Mouse (Mus musculus): ENCODE measurements around the gene Slc7a6.

The Slc7a6 gene

DNA sequence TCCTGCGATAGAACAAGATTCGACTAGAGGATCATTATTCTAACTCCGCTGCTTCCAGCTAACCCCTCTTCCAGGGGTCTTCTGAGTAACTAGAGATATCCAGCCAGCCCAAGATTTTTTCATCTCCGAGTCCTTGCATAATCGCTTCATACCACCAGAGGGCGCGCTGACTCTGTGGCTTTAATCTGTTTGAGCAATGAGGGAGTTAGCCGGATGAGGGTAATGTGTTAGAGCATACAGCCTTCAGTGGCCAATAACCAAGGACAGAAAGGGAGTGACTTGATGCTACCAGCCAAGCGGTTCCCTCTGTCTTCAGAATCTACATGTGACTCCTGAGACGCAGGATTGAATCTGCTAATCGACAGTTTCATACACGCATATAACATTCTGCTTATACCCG lies 27.9 kb upstream of the Slc7a6 start:
- DNase-seq: peak; percentile 89

DNA sequence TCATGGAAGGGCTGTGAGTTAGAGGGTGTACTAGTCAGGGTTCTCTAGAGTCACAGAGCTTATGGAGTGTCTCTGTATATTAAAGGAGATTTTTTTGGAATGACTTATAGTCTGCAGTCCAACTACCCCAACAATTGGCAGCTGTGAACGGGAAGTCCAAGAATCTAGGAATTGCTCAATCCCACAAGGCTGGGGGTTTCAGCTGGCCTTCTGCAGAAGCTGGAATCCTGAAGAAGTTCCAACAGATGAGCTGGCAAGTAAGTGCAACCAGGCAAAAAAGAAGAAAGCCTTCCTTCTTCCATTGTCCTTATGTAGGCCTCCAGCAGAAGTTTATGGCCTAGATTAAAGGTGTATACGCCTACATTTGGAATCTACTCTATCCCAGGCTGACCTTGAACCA lies 23.3 kb upstream of the Slc7a6 start:
- DNase-seq: peak; percentile 46

DNA sequence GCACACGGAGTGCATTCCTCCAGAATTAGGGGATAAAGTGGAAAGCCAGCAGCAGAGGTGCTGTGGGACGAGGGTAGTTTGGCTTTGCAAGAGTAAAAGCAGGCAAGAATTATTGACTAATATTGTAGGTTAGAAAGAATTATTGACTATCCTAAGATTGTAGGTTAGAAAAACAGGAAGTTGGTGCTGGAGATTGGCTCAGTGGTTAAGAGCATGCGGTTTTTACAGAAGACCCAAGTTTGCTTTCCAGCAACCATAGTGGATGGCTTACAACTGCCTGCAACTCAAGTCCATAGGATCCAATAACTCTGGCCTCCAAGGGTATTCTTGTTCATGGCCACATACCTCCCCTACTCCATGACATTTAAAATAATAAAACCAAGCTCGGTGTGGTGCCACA lies 22.6 kb upstream of the Slc7a6 start:
- no peak for DNase-seq

DNA sequence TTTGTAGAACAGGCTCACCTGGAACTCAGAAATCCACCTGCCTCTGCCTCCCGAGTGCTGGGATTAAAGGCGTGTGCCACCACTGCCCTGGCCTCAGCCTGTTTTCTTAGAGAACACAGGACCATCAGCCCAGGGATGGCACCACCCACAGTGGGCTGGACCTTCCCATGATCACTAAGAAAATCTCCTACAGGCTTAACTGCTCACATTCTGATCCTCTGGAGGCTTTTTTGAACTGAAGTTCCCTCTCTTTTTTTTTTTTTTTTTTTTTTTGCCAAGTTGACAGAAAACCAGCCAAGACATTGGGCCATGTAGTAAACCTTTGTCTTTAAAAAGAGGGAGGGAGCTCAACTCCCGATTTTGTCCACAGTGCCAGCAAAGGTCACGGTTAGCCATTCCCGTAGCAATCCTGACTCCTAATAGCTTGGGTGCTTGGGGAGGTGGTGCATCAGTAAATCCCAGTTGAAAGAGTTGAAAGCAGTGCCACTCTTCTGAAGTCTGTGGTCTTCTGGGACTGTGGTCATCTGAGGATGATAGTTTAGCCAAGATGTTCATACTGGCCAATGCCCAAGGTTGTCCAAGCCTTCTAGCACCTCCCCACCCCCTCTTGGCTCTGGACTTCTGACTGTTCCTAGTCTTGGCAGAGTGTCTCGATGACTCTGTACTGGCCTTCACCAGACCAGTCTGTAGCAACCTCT lies 20.6 kb upstream of the Slc7a6 start:
- DNase-seq: peak; percentile 61

DNA sequence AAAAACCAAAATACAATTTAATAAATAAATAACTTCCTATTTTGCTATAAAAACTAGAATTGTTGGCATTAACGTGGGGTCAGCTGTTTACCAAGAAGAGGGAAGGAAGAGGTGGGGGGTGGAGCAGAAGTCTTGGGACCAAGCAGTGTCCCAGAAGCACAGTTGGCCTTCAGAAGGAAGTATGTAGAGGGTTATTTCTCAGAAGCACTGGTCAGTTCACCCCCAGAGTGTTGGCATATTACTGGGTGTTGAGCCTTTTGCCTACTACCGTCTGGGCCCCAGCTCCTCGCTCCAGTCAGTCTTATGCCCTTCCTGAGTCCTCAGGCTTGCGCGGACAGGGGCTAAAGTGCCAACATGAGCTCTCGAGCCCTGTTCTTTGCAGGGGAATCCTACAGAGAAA lies 19.6 kb upstream of the Slc7a6 start:
- DNase-seq: no peak

DNA sequence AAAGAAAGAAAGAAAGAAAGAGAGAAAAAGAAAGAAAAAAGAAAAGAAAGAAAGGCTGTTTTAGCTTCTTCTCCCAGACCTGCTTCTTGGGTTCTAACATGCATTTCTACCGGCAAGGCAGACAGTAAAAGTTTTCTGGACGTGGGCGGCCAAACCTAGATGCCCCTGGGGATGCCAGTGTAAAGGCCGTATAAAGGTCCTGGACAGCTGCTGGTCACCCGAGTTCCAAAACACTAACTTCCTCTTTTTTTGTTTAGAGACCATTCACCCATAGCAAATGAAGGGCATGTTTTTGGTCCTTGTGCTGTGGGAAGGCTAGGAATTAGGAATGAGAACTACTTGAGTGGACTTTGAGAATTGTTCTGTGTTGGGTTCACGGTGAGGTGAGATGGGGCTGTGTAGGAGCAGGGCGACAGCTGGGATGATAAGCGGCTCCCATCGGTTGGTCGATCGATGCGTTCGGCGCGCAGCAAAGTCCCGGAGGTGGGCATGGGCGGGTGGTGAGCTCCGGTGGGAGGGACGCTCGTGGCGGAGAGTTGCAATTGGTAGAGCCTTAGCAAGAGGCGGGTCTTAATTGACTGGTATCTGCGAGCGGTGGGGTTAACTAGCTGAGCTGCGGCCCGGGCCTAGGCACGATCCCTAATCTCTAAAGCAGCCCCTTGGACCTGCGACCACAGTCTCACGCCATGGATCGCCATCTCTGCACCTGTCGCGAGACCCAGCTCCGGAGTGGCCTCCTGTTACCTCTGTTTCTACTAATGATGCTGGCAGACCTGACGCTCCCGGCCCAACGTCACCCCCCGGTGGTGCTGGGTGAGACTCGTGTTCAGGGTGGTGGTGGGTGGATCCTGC lies 18.6 kb upstream of the Slc7a6 start, which contains the start of gene Pla2g15:
Gene Pla2g15 (plus strand): TSS at position 599 of the 852 bp plus-strand sequence.
- DNase-seq: peak; percentile 92

DNA sequence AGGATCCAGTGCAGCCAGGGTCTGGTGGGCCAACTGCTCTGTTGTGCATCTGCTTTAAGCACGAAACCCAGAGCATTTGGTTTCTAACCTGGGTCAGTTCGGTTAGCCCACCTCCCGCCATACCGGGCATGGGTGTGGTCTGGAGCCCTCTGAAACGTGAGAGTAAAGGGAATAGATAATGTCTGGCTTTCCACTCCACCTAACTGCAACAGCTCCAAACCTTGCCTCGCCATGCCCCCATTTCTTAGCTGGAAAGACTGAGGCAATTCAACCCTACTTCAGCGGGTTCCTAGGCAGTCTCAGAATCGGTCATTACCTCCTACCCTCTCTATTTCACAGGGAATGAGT lies 18.0 kb upstream of the Slc7a6 start:
- no peak for DNase-seq

DNA sequence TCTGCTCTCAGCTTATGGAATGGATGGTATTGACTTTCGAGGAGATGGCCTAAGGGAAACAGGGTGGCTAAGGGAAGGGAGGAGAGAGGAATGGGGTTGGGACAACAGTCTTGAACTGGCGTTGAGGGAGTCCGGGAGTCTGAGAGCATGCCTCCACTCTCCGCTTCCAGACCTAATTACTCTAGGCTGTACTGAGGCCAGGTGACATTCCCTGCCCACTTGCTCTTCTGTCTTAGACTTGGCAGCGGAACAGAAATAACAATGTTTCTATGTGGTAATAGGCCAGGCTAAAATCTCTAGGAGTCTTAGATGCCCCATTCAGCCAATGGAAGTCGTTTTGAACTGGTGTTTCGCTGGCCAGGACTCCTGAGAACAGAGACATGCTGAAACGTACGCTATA lies 17.6 kb upstream of the Slc7a6 start:
- no peak for DNase-seq

DNA sequence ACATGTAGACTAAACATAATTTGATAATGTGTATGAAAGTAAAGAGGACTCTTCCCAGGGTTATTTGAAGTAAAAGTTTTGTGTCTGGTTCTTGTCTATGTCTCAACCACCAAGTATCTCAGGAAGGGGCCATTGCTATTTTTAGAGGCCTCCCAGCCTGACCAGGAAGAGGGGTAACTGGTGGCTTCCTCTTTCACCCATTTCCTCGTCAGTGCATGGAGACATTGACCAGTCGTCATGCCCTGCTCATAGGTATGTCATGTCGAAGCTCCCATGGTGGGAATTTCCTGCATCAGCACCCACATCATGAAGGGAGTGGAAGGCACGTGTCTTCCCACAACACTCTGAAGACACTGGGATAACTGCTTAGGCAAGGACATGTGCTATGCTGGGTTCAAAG lies 15.8 kb upstream of the Slc7a6 start:
- DNase-seq: no peak

DNA sequence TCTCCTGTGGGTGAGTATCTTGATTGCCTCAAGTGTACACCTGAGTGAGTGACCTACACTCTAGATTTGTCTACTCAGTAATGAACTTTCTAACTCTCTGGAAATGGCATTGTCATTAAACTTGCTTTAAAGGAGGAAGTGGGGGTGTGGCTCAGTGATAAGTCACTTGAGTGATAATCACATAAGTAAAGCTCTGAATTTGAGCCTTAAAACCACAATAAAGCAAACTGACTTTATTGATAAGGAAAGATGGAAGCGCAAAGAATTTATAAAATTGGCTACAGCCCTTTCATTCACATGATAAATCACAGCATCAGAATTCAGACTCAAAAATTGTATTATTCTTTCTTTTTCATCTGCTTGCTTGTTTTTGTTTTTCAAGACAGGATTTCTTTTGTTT lies 11.2 kb upstream of the Slc7a6 start:
- no peak for DNase-seq

DNA sequence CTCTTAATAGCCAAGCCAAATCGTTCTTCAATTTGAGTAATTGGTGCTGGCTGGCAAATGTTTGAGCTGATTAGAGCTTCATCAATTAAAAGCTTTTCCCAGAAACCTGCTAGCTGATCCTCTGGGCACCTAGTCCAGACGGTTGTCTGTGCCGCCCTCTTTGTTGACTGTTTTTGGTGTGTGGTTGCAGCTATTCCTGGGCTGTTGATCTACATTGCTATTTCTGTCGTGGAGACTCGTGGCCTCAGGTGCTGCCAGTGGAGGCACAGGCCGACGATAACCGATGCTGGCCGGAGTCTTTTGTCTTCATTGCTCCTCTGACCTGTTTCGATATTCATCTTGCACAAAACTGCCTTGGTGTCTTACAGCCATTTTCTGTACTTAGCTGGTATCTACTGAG lies 10.3 kb upstream of the Slc7a6 start:
- DNase-seq: no peak

DNA sequence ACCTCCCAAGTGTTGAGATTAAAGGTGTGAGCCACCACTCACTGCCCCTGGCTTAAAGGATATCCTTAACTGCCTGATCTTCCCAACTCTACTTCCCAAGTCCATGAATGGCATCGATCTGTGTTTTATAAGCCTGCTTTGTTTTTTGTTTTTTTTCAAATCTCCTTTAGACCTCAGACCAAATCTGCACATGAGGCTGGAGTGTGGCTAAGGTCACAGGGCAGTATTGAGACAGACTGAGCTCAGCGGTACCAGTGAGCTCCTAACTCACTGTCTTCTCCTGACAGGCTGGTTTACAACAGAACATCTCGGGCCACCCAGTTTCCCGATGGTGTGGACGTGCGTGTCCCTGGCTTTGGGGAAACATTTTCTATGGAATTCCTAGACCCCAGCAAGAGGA lies 8.8 kb upstream of the Slc7a6 start:
- no peak for DNase-seq

DNA sequence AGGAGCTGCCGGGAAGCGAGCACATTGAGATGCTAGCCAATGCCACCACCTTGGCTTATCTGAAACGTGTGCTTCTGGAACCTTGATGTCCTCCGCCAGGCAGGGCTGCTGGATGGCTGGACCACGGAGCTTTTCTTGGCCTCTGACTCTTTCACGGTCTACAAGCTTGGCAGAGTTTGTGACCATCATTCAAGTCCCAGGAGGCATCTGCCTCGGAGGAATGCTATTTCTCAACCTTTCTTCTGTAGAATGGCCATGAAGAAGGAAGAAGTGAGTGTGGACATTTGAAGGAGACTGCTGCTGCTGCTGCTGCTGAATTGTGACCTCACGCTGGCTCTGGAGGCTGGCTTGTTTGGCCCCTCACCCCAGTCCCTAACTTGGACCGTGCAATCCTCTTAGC lies 5.4 kb upstream of the Slc7a6 start:
- DNase-seq: no peak

DNA sequence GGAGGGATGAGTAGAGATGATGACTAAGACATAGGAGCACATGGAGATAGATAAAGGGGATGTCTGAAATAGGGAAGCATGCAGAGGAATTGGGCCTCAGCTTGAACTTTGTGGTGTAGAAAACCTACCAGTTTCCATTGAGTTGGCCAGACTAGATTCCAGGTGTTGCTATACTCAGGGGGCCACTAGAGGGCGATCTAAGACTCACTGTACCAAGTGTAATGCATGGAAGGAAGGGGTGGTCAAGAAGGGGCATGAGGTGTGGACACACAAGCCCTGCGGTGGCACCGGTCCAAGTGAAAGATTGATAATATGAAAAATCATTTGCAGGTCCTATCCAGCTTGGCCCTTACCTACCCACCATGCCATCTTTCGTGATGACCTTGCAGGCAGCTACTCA lies 3.2 kb upstream of the Slc7a6 start:
- DNase-seq: peak; percentile 84

DNA sequence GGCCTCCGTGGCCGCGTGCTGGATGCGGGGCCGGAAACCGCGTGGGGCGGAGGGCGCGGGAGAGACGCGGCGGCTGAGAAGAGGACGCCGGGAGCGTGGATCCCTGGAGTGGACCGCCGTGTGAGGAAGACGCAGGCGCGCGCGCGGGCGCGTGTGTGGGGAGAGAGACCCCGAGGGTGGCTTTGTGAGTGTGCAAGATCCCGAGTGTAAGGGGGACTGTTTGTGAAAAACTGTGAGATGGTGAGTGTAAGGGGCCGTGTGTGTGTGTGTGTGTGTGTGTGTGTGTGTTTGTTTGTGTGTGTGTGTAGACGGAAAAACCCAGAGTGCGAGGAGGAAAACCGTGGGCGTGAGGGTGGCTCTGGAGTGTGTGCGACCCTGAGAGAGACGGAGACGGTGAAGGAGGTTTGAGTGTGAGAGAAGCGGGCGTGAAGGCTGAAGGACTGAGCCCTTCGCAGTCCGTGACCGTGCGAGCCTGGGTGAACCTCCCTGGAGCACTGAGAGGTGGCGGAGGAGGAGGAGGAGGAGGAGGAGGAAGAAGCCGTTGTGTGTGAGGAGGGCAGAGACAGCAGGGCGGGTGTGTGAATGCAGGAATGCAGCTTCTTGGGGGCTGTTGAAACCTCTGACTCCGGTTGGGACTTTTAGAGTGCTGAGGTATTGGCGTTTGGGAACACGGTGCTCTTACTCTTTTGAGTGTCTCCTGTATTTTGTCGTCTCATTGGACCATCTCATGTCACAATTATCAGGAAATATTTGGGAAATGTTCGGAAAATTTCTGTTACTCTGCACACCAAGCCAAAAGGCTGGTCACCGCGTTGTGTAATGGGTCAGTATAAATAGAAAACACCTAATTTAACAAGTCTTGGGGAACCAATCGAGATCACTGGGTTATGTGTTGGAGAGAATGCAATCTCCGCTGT lies 618 bp downstream of the Slc7a6 start:
- DNase-seq: peak; percentile 47

DNA sequence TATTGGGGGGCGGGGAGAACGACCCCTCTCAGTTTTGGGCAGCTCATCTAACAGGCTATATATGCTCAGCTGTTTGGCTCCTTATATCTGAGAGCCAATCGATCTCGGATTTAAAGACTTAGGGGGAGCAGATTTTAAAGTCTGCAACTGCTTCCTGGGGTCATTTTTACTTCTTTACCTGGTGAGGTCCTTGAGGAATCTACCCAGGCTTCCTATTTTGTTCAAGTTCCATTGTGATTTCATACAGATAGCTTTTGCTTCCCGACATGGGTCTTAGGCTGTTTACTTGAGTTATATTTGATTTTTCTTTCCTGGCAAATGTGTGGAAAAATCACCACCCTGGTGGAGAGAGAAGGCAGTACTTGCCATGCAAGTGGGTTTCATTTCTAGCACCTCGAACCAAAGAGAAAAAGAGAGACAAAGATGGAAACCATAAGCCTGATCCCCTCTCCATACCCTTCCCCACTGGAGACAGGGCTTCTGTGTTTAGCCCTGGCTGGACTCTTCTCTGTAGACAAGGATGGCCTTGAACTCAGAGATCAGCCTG lies 1.4 kb downstream of the Slc7a6 start:
- DNase-seq: no peak

DNA sequence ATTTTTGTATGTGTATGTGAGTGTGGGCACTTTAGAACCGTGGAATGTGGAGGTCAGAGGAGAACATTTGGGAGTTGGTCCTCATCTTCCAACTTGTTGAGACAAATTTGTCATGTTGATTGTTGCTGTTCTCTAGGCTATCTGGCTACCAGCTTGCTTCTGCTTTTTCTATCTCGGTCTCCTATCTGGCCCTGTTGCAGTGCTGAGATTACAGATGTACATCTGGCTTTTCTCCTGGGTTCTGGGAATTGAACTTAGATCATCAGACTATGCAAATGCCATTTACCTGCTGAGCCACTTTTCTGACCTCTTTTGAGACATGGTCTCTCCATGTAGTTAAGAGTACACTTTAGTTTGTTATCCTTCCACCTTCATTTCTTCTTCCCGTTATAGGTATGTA lies 4.9 kb downstream of the Slc7a6 start:
- no peak for DNase-seq

DNA sequence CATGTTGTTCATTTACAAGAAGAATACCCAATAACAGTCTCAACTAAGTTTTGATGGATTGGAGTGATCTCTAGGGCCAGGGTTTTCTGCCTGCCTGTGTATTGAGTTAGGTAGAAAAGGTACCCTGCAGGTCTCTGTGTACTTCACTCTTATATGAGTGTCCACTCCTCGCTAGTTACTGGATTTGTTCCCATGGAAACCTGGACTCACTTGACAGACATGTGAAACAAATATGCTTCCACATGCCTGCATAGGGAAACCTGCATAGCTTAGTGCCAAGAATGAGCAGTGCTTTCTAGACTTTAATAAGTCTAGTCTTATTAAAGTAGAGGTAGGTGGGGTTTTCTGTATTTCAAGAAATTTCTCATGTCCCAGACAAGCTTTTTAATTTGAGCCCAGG lies 8.2 kb downstream of the Slc7a6 start:
- DNase-seq: no peak

DNA sequence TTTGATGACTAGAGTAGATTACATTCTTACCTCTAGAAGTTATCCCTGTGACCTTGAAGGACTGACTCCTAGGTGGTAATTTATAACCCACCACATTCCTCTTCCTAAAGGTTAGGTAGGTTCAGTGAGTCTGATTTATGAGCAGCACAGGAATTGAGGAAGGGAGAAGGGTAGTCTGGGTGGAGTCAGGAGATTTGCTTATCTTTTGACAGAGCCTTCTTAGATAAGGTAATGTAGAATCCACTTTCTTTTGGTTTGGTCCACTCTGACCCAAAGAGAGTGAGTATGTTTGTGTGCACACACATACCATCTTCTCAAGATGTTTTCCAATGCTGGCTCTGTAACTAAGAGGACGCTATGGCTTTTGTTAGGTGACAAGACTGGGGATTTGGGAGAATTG lies 8.9 kb downstream of the Slc7a6 start:
- no peak for DNase-seq

DNA sequence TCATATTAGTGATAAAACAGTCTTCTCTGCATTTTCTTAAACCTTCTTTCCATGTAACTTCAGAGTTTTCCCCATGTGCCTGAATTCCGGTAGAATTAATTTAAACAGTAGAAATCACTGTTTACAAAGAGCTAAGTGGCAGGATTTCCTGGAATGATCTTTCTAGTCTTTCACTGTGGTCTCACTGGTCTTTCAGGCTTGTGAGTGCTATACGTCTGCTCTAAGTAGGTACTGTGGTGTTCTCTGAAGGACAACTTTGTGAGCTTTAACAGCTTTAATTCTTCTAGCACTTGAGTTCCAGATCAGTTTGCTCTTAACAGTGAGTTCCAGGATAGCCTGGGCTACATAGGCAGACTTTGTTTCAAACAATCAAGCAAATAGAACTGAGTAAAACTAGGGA lies 9.8 kb downstream of the Slc7a6 start:
- DNase-seq: no peak

DNA sequence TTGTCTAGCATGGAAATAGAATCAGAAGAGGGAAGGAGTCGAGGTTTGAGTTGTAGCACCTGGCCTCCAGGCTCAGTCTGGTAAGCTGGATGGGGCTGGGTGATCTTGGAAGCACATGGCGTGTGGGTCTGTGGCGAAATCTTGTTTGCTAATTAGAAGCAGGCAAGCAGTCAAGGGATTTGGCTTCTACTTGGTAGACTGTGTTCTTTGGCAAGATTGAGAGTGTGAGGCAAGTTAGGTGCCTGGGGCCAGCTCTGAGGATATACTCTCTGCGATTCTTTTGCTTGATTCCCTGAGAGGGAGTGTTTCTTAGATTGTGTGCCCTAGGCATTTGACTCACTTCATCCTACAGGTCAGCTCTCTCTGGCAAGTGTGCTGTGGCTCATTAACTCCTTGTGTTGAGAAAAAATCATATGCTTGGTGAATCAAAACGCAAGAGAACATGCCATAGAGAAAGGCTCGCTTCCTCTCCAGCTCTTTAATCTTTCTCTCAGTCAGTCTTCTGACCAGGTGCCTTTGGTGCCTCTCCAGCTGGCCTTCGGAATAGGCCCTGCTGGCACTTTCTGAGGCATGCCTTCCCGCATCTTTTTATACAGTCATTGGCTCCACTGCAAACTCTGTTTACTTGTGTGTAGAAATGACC lies 17.1 kb downstream of the Slc7a6 start:
- DNase-seq: peak; percentile 28

DNA sequence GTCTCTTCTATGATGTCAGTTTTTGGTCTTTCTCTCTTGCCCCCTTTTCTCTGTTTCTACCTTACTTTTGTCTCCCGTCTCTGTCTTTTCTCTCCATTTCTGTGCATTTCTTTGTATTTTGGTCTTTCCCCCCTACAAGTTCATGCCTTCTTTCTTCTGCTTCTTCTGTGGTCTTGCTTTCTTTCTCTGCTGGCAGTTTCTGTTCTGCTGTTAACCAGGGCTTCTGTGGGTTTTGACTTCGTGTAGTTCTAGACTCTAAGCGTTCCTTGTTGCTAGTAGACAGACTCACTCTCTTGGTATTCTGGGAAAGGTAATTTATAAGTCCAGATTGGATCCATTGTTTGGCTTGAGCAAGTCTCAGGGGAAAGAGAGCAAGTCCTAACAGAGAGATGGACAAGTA lies 17.7 kb downstream of the Slc7a6 start:
- DNase-seq: no peak

DNA sequence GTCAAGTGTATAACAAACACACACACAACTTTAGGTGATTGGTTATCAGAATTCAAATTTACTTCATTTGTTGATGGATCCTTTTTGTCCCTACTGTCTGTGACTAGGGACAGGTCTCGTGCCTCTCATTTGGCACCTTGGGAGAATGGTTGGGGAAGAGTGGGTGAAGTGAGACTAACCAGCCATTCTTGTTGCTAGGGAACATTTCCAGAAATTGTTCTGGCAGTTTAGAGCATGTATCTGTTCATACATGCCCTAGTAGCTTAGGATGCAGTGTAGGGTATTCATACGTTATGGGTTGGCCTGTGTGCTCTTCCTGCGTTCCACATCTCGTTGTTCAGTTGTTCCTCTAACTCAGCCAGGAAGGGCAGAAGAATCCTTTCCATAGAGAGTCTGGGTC lies 20.5 kb downstream of the Slc7a6 start:
- DNase-seq: no peak

Measured in lung, postnatal 14 days (tissue).